In genomic region chr3:134239971-134240717, GRCm38 (mm10) we compare ENCODE assay signal across 8 mouse cellular contexts. TPM values are rescaled to one million over a fixed set of nuclear protein-coding genes. Genes with fewer than 3 reads are reported as not detected.
A peak's percentile ranks its signal among the peaks of the same experiment; 100 is the strongest.
DNase-seq lines count a peak whose midpoint lies in the region; ATAC-seq and TF ChIP-seq lines count a peak whose summit lies in the region.

No protein-coding gene starts in this region.

- peak; percentile 25 for ATAC-seq in forebrain, embryonic 11.5 days (replicated peaks; ENCODE audit: low FRiP score)
- peak; percentile 27; the same call in 1 of the 2 replicates for ATAC-seq in heart, embryonic 14.5 days (ENCODE audit: insufficient number of reproducible peaks, insufficient read depth, low FRiP score, low read depth)
- ATAC-seq in kidney, postnatal 0 days (replicated peaks; ENCODE audit: low FRiP score, low read depth), result peak; percentile 69

- no peak for TF ChIP-seq POLR2A in bone marrow macrophage, adult 2 months (IDR thresholded peaks at IDR 0.05; ENCODE audit: borderline replicate concordance, low read depth, low read length)
- TF ChIP-seq POLR2A in liver, adult 2 months (IDR thresholded peaks at IDR 0.05; ENCODE audit: extremely low read depth, insufficient read depth, low read length), result no peak
- no peak for TF ChIP-seq POLR2A in testis, adult 2 months (IDR thresholded peaks at IDR 0.05; ENCODE audit: control insufficient read depth, low read depth, low read length)

- peak overlapping the region; percentile 69 for H3K4me2 ChIP-seq in forebrain, embryonic 11.5 days (ENCODE audit: low read depth, low read length, severe bottlenecking)
- H3K4me2 ChIP-seq in heart, embryonic 14.5 days (ENCODE audit: low read length), result peak overlapping the region; percentile 88
- H3K4me2 ChIP-seq in kidney, postnatal 0 days (ENCODE audit: low read length), result peak overlapping the region; percentile 97

- H3K27me3 ChIP-seq in forebrain, embryonic 11.5 days (ENCODE audit: control insufficient read depth, insufficient read depth, low read length), result no peaks in the 10 kb centered on the region
- H3K27me3 ChIP-seq in heart, embryonic 14.5 days (ENCODE audit: control insufficient read depth, insufficient read depth, low read length), result no peaks in the 10 kb centered on the region
- H3K27me3 ChIP-seq in kidney, postnatal 0 days (ENCODE audit: insufficient read depth, low read length), result no peaks in the 10 kb centered on the region
- peaks cover 9% of the 10 kb centered on the region; the same call in 1 of the 2 replicates for H3K27me3 ChIP-seq in liver, adult 2 months (ENCODE audit: control insufficient read depth, insufficient read depth, low read length)
- peaks cover 14% of the 10 kb centered on the region for H3K27me3 ChIP-seq in testis, adult 2 months (ENCODE audit: control insufficient read depth, insufficient read depth, low read length)

- peak; percentile 48 for DNase-seq in 3T3-L1 (ENCODE audit: low read depth, low spot score)
- peak; percentile 87 for DNase-seq in forebrain, embryonic 11.5 days (ENCODE audit: low spot score)
- peak; percentile 79 for DNase-seq in kidney, postnatal 0 days (ENCODE audit: low spot score)
- DNase-seq in liver, adult 2 months (ENCODE audit: extremely low read depth, low read depth, low spot score), result no peak
- DNase-seq in neural tube, embryonic 10.5 days (ENCODE audit: extremely low spot score, low spot score), result peak; percentile 79

- H3K4me3 ChIP-seq in bone marrow macrophage, adult 2 months (ENCODE audit: insufficient read depth, low read length), result peak overlapping the region; percentile 49
- peak overlapping the region; percentile 78 for H3K4me3 ChIP-seq in forebrain, embryonic 11.5 days (ENCODE audit: low read depth, low read length)
- H3K4me3 ChIP-seq in heart, embryonic 14.5 days (ENCODE audit: control insufficient read depth in 1 of 2, insufficient read depth in 1 of 2, low read depth in 1 of 2, low read length in 2 of 2), result peak overlapping the region; percentile 63 to 72
- peak overlapping the region; percentile 65 for H3K4me3 ChIP-seq in kidney, postnatal 0 days (replicated peaks; ENCODE audit: low read depth, low read length)
- peak overlapping the region; percentile 57 for H3K4me3 ChIP-seq in liver, adult 2 months (ENCODE audit: insufficient read depth, low read depth, low read length)
- H3K4me3 ChIP-seq in testis, adult 2 months (ENCODE audit: control insufficient read depth, low read depth, low read length), result peak overlapping the region; percentile 79

- H3K36me3 ChIP-seq in forebrain, embryonic 11.5 days (ENCODE audit: control insufficient read depth, insufficient read depth, low read length), result no peaks in the 10 kb centered on the region
- H3K36me3 ChIP-seq in heart, embryonic 14.5 days (ENCODE audit: control insufficient read depth, insufficient read depth, low read length), result no peaks in the 10 kb centered on the region
- no peaks in the 10 kb centered on the region for H3K36me3 ChIP-seq in kidney, postnatal 0 days (ENCODE audit: insufficient read depth, low read length)
- H3K36me3 ChIP-seq in liver, adult 2 months (ENCODE audit: control insufficient read depth, insufficient read depth, low read length), result no peaks in the 10 kb centered on the region
- no peaks in the 10 kb centered on the region for H3K36me3 ChIP-seq in testis, adult 2 months (ENCODE audit: control insufficient read depth, insufficient read depth, low read length)

- WGBS in forebrain, embryonic 11.5 days, result under 1% methylated on average over 36 of the region's 61 CpGs
- under 1% methylated on average over 42 of the region's 61 CpGs for WGBS in heart, embryonic 14.5 days
- WGBS in kidney, postnatal 0 days, result under 1% methylated on average over 29 of the region's 61 CpGs
- WGBS in liver, adult 2 months, result 2% methylated on average over 48 of the region's 61 CpGs

- H3K9me3 ChIP-seq in forebrain, embryonic 11.5 days (ENCODE audit: control insufficient read depth, low read length), result no peaks in the 10 kb centered on the region
- no peaks in the 10 kb centered on the region for H3K9me3 ChIP-seq in heart, embryonic 14.5 days (ENCODE audit: control insufficient read depth, low read length)
- no peaks in the 10 kb centered on the region for H3K9me3 ChIP-seq in kidney, postnatal 0 days (replicated peaks; ENCODE audit: low read length)

- H3K79me2 ChIP-seq in liver, adult 2 months (ENCODE audit: control insufficient read depth, insufficient read depth, low read length), result no peaks in the 10 kb centered on the region

- H3K9ac ChIP-seq in forebrain, embryonic 11.5 days (ENCODE audit: low read length), result peak overlapping the region; percentile 88
- H3K9ac ChIP-seq in heart, embryonic 14.5 days (ENCODE audit: low read length), result peak overlapping the region; percentile 80
- peak overlapping the region; percentile 65 for H3K9ac ChIP-seq in kidney, postnatal 0 days (ENCODE audit: low read depth, low read length)
- peak overlapping the region; percentile 23; the same call in 1 of the 2 replicates for H3K9ac ChIP-seq in liver, adult 2 months (ENCODE audit: low read depth, low read length)

- H3K4me1 ChIP-seq in bone marrow macrophage, adult 2 months (ENCODE audit: control insufficient read depth, insufficient read depth, low read length), result no peaks in the 10 kb centered on the region
- no peaks in the 10 kb centered on the region; the same call in 1 of the 2 replicates for H3K4me1 ChIP-seq in forebrain, embryonic 11.5 days (replicated peaks; ENCODE audit: control insufficient read depth, insufficient read depth, low read length)
- H3K4me1 ChIP-seq in heart, embryonic 14.5 days (ENCODE audit: control insufficient read depth in 2 of 2, insufficient read depth in 2 of 2, low read length in 2 of 2), result peaks cover 0 to 15% of the 10 kb centered on the region in 2 experiments; a peak in 2 of 4 replicates
- H3K4me1 ChIP-seq in kidney, postnatal 0 days (replicated peaks; ENCODE audit: insufficient read depth, low read length), result 0 out of 2 replicates have a peak, but pooled peaks cover 5% of the 10 kb centered on the region
- peaks cover 2% of the 10 kb centered on the region; the same call in 1 of the 2 replicates for H3K4me1 ChIP-seq in liver, adult 2 months (ENCODE audit: control insufficient read depth, insufficient read depth, low read length)
- peaks cover 14% of the 10 kb centered on the region for H3K4me1 ChIP-seq in testis, adult 2 months (ENCODE audit: control insufficient read depth, insufficient read depth, low read length)

- no peak overlapping the region for H3K27ac ChIP-seq in bone marrow macrophage, adult 2 months (ENCODE audit: insufficient read depth, low read depth, low read length)
- peak overlapping the region; percentile 98 for H3K27ac ChIP-seq in forebrain, embryonic 11.5 days (ENCODE audit: low read depth, low read length)
- peak overlapping the region; percentile 71 to 95 for H3K27ac ChIP-seq in heart, embryonic 14.5 days (replicated peaks in 1 of 2; ENCODE audit: control insufficient read depth in 1 of 2, insufficient read depth in 1 of 2, low read depth in 2 of 2, low read length in 2 of 2)
- peak overlapping the region; percentile 84 for H3K27ac ChIP-seq in kidney, postnatal 0 days
- no peak overlapping the region; the same call in 1 of the 2 replicates for H3K27ac ChIP-seq in liver, adult 2 months (replicated peaks; ENCODE audit: insufficient read depth, low read depth, low read length)
- no peak overlapping the region for H3K27ac ChIP-seq in testis, adult 2 months (ENCODE audit: control insufficient read depth, insufficient read depth, low read depth, low read length)

- TF ChIP-seq CTCF in bone marrow macrophage, adult 2 months (IDR thresholded peaks at IDR 0.05; ENCODE audit: low read depth, low read length), result no peak
- TF ChIP-seq CTCF in kidney, postnatal 0 days (IDR thresholded peaks at IDR 0.05; ENCODE audit: low read depth), result no peak
- TF ChIP-seq CTCF in liver, adult 2 months (IDR thresholded peaks at IDR 0.05; ENCODE audit: low read depth, low read length), result no peak
- TF ChIP-seq CTCF in testis, adult 2 months (IDR thresholded peaks at IDR 0.05; ENCODE audit: control insufficient read depth, insufficient read depth, insufficient replicate concordance, low read depth, low read length), result no peak

RNA-seq across cellular contexts. Expression of gene Cxxc4, which starts 3.9 kb away (rescaled TPM):
- not detected in 2 replicates for polyA plus RNA-seq in bone marrow macrophage, adult 2 months (2012; ENCODE audit: insufficient read depth, insufficient read length, missing spikeins)
- 24.8 and 26.4 TPM in 2 replicates for polyA plus RNA-seq in forebrain, embryonic 11.5 days (2014; fragmentation: Nextera tagmentation; extraction: Ambion mirVana)
- 5.4 and 6.2 TPM in 2 replicates for polyA plus RNA-seq in heart, embryonic 14.5 days (2014; fragmentation: Nextera tagmentation; extraction: Ambion mirVana)
- 2.9 and 4.1 TPM in 2 replicates for polyA plus RNA-seq in kidney, postnatal 0 days (2015; fragmentation: Nextera tagmentation; extraction: Ambion mirVana)
- 0.18 and 0.20 TPM in 2 replicates for total RNA-seq in liver, adult 2 months (2014; rRNA removed)
- polyA plus RNA-seq in liver, adult 2 months (2012; rRNA removed), result 0.02 and 0.27 TPM in 2 replicates
- 0.09 and 0.24 TPM in 2 replicates for polyA plus RNA-seq in testis, adult 2 months (2012; rRNA removed)

Comparison
In these comparisons a context has a peak if more than half of its experiments do, and no peak if none do; other contexts are left out.
1. H3K27ac ChIP-seq: peak in forebrain, embryonic 11.5 days (single experiment), heart, embryonic 14.5 days (2 of 2) and kidney, postnatal 0 days (single experiment); none in bone marrow macrophage, adult 2 months (single experiment), liver, adult 2 months (single experiment) and testis, adult 2 months (single experiment).
2. H3K9ac ChIP-seq: peak in every context shown above with its lines; median percentile 88 in forebrain, embryonic 11.5 days; 80 in heart, embryonic 14.5 days; 65 in kidney, postnatal 0 days; 23 in liver, adult 2 months.
3. Peak in every context shown above with its lines, with median percentiles within 50 percentile points of each other: H3K4me3 ChIP-seq, ATAC-seq and H3K4me2 ChIP-seq.